Mouse (Mus musculus): ENCODE measurements around the gene Nacc2. TPM values are rescaled to one million over a fixed set of nuclear protein-coding genes. Genes with fewer than 3 reads are reported as not detected.

Gene Nacc2
- total RNA-seq, 4 experiments from 2014 or later, result 82.0 to 82.9 (median 82.7) TPM

- DNase-seq (ENCODE audit: low spot score in 2 of 2), result no peak
These were observed 111.6 kb downstream of the Nacc2 start for GRCm38 (mm10) chr2:26011420-26011819.

Other genes with a start within 250 kb of the Nacc2 start
- 100 to 1,000 TPM; 128 to 175 (median 144) TPM for gene Camsap1, start 139.9 kb downstream of the Nacc2 start, total RNA-seq (2022)
- gene Ubac1, start 101.5 kb downstream of the Nacc2 start, total RNA-seq (2022), result 10 to 100 TPM; 46.1 to 64.4 (median 55.4) TPM
- under 1 TPM in 3 of 4 experiments, not detected in 1; 0.21 to 0.42 (median 0.22) TPM for gene Lhx3, start 85.1 kb upstream of the Nacc2 start, total RNA-seq (2022)
- gene Qsox2, start 114.3 kb upstream of the Nacc2 start, total RNA-seq (2022), result 10 to 100 TPM; 23.1 to 26.6 (median 25.7) TPM
- gene Ccdc187, start 171.3 kb upstream of the Nacc2 start, total RNA-seq (2022), result 1 to 10 TPM; 6.0 to 6.7 (median 6.4) TPM
- 10 to 100 TPM; 58.9 to 66.8 (median 60.5) TPM for gene Gpsm1, start 192.3 kb upstream of the Nacc2 start, total RNA-seq (2022)
- 10 to 100 TPM; 24.5 to 27.8 (median 26.1) TPM for gene Dnlz, start 228.9 kb upstream of the Nacc2 start, total RNA-seq (2022)
- 1 to 10 TPM; 1.6 to 3.9 (median 3.0) TPM for gene Card9, start 237.7 kb upstream of the Nacc2 start, total RNA-seq (2022)